Mouse (Mus musculus) left cerebral cortex, postnatal 25 days (tissue): Measurements from ENCODE around the gene Rasl2-9. TPM values are rescaled to one million over a fixed set of nuclear protein-coding genes. Genes with fewer than 3 reads are reported as not detected.
"Not testable (repeated sequence)": the region's sequence is repeated elsewhere in the genome, so short reads cannot be mapped to it uniquely, and the experiment has no call there.

ENCODE experiments used
- DNase-seq, 2 experiments: peaks; one replicate each; pipeline ENCODE4 v3.0.0; 2022; ENCODE audit warnings: low spot score in 2 of 2, mixed read lengths in 1 of 2
- intact Hi-C: fragments of 180-260 bp; cut with DNase I; formaldehyde crosslinking; loops from one replicate; pipeline ENCODE4 v1.15.1; 2025
- microRNA-seq, 2 experiments: library from miRNA; unstranded; fragments of <30 nt; microRNA quantifications; one replicate each; pipeline ENCODE4 v1.2.0; 2022
- total RNA-seq, 2 experiments: library from RNA; stranded (reverse); gene quantifications; 2 replicates each; pipeline ENCODE4 v1.2.3; 2021

Gene Rasl2-9
- total RNA-seq, 2 experiments from 2014 or later: not detected

DNA sequence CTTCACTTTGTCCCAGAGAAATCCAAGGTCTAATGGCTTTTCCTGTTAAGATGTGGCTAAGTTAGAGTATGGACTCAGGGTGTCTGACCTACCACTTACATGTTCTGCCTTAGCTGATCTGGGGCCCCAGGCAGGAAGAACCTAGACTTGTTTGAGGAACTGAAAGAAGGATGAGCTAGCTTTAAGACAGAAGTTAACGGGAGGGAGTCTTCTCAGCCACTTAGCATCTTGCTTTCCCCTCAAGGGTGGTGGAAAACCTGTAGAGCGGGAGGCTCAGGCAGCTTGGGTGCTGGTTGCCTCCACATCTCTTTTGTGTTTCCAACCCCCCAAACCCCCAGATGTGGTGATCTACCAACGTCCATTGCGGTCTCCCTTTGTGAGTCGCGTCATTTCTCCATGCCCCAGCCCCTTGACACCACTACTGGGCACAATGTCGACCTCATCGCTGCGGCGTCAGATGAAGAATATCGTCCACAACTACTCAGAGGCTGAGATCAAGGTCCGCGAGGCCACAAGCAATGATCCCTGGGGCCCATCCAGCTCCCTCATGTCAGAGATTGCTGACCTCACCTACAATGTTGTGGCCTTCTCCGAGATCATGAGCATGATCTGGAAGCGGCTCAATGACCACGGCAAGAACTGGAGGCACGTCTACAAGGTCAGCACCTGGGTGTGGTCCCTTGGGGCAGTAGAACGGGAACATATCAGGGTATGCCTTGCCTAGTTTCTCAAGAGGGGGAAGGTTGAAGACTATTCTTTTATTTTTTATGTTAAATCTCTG, 42.2 kb downstream of the Rasl2-9 start:
- no peak for DNase-seq
- intact Hi-C loops: loop anchor here (10.0 kb wide), 1 partner anchor 1091 kb away; the partner anchor contains the start of gene Zfp444

GRCm38 (mm10) chr7:5081939-5082338, 43.8 kb downstream of the Rasl2-9 start:
- intact Hi-C loops: loop anchor here (2.0 to 10.0 kb wide), 2 partner anchors 43 to 1093 kb away; partner anchors contain the start of genes Rasl2-9 and Zfp444
- DNase-seq: no peak

DNA sequence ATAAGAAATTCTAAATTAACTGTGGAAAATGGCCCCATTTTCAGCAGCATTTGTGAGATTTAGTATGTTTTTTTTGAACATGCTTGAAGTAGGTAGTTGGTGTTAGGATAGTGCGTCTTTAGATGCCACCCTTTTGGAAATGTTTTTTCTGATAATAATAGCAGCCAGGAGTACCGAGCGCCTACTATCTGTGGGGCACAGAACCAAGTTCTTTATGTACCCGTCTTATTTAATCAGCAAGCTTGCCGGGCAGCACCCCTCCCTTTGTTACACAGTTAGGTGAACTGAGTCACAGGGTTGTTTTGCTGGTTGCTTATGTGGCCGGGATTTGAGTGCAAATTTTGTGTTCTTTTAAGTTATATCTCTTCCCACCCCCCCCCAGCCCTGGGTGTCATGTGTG, 44.5 kb downstream of the Rasl2-9 start:
- intact Hi-C loops: loop anchor here (2.0 to 10.0 kb wide), 2 partner anchors 44 to 1094 kb away; partner anchors contain the start of genes Rasl2-9 and Zfp444
- no peak for DNase-seq

GRCm38 (mm10) chr7:5080815-5081214, 44.9 kb downstream of the Rasl2-9 start:
- intact Hi-C loops: loop anchor here (1.0 to 10.0 kb wide), 3 partner anchors 19 to 1094 kb away; partner anchors contain the start of genes Rasl2-9, U2af2 and Zfp444

GRCm38 (mm10) chr7:5080010-5080751, 45.6 kb downstream of the Rasl2-9 start, which contains the start of gene Epn1:
TSS of gene Epn1 (plus strand) at chr7:5080235.
- peak; percentile 96 to 99 for DNase-seq
- intact Hi-C loops: loop anchor here (1.0 to 10.0 kb wide), 3 partner anchors 18 to 1095 kb away; partner anchors contain the start of genes Rasl2-9, U2af2 and Zfp444

More at GRCm38 (mm10) chr7:5080815-5081214, 44.9 kb downstream of the Rasl2-9 start:
- no peak for DNase-seq

GRCm38 (mm10) chr7:5079365-5080009, 46.3 kb downstream of the Rasl2-9 start:
- intact Hi-C loops: loop anchor here (1.0 to 10.0 kb wide), 3 partner anchors 17 to 1095 kb away; partner anchors contain the start of genes Rasl2-9, U2af2 and Zfp444
- not testable (repeated sequence) for DNase-seq

DNA sequence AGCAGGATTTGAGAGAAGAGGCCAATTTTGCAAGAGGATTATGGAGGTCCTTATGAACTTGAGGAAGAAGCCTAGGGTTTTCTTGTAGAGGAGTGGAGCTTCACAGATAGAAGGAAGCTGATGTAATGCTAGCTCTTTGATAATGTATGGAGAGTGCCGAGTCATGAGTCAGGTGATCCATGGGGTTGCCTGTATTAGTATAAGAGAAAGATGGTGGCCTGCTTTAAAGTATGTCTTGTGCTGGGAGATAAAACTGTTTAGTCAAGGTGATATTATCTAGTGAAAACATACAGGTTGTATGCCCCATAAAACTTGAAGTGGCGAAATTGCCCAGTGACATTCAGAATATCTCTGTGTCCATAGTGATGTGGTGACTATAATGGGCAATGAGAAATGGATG, 48.8 kb downstream of the Rasl2-9 start:
- DNase-seq: no peak
- intact Hi-C loops: no loop called here

GRCm38 (mm10) chr7:5074984-5075383, 50.8 kb downstream of the Rasl2-9 start:
- intact Hi-C loops: no loop called here
- DNase-seq: no peak

Small RNAs within 50 kb of the gene (microRNA-seq; reads per million reads assigned to microRNA genes)
- 0 reads per million in 2 experiments for gene Gm26217

Other genes starting within 250 kb of the Rasl2-9 start
- gene Isoc2a, start 248.8 kb downstream of the Rasl2-9 start, total RNA-seq: 10 to 100 TPM; 10.4 to 11.0 TPM
- gene Gm36210, start 219.4 kb downstream of the Rasl2-9 start, total RNA-seq: under 1 TPM in 1 of 2 experiments, not detected in 1; 0.25 TPM
- gene Zfp628, start 210.7 kb downstream of the Rasl2-9 start, total RNA-seq: 10 to 100 TPM; 14.3 to 14.6 TPM
- 100 to 1,000 TPM in 1 of 2 experiments, 10 to 100 TPM in 1; 94.4 to 103 TPM for gene Nat14, start 203.9 kb downstream of the Rasl2-9 start, total RNA-seq
- 1 to 10 TPM; 2.3 to 2.4 TPM for gene Ssc5d, start 200.2 kb downstream of the Rasl2-9 start, total RNA-seq
- not detected for gene Sbk2, start 161.5 kb downstream of the Rasl2-9 start, total RNA-seq
- gene Sbk3, start 154.8 kb downstream of the Rasl2-9 start, total RNA-seq: under 1 TPM; 0.34 to 0.85 TPM
- 10 to 100 TPM; 24.8 to 33.7 TPM for gene Zfp579, start 129.8 kb downstream of the Rasl2-9 start, total RNA-seq
- gene Zfp524, start 111.5 kb downstream of the Rasl2-9 start, total RNA-seq: 1 to 10 TPM; 6.9 TPM
- 10 to 100 TPM; 21.2 to 31.2 TPM for gene Fiz1, start 111.3 kb downstream of the Rasl2-9 start, total RNA-seq
- not detected for gene Gm44973, start 110.5 kb downstream of the Rasl2-9 start, total RNA-seq
- gene Zfp865, start 105.6 kb downstream of the Rasl2-9 start, total RNA-seq: 10 to 100 TPM; 32.9 to 34.5 TPM
- 10 to 100 TPM; 52.0 to 65.0 TPM for gene Ccdc106, start 105.4 kb downstream of the Rasl2-9 start, total RNA-seq
- gene 4632433K11Rik, start 91.8 kb downstream of the Rasl2-9 start, total RNA-seq: 1 to 10 TPM in 1 of 2 experiments, under 1 TPM in 1; 0.85 to 1.2 TPM
- 1 to 10 TPM; 5.4 to 6.5 TPM for gene Zfp784, start 87.5 kb downstream of the Rasl2-9 start, total RNA-seq
- gene Zfp580, start 74.4 kb downstream of the Rasl2-9 start, total RNA-seq: 10 to 100 TPM; 36.8 to 41.7 TPM
- gene U2af2, start 63.8 kb downstream of the Rasl2-9 start, total RNA-seq: 100 to 1,000 TPM; 171 to 180 TPM
- 100 to 1,000 TPM; 454 to 461 TPM for gene Epn1, start 45.7 kb downstream of the Rasl2-9 start, total RNA-seq
- gene Rfpl4, start 9.0 kb downstream of the Rasl2-9 start, total RNA-seq: not detected
- not detected for gene Vmn1r55, start 23.7 kb upstream of the Rasl2-9 start, total RNA-seq
- not detected for gene Vmn1r56, start 70.8 kb upstream of the Rasl2-9 start, total RNA-seq
- gene Vmn1r57, start 92.5 kb upstream of the Rasl2-9 start, total RNA-seq: not detected
- gene Gm5065, start 224.6 kb upstream of the Rasl2-9 start, total RNA-seq: not detected
- gene Nlrp2, start 225.1 kb upstream of the Rasl2-9 start, total RNA-seq: not detected